Mouse (Mus musculus): ENCODE data around the gene Plxnb2.

DNA sequence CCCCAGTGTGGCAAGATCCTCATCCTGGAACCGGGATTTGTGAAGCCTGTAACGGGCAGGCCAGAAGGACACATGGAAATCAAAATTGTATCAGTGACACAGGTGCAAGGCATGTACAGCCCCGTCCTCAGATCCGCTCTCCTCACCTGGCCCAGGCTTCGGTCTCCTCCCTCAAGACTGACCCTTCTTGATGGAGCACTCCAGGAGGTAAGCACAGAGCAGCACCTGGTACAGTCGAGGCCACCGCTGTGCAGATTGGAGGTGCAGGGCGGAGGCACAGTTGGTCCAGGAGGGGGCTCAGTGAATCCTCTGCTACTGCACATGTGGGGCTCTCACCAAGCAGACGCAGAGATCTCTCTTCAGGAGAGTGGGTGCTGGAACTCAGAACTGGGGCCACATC, 55.2 kb downstream of the Plxnb2 start:
- TF ChIP-seq POLR2A (IDR thresholded peaks at IDR 0.05; ENCODE audit: borderline replicate concordance, extremely low read depth, insufficient read depth, insufficient read length, poor library complexity, severe bottlenecking) (no peak), CTCF (IDR thresholded peaks at IDR 0.05; ENCODE audit: borderline replicate concordance, extremely low read depth, insufficient read depth, insufficient read length) (no peak)

Data from brain, embryonic 14.5 days (tissue).